ENCODE assay signal across 8 mouse cellular contexts in the genomic region with DNA sequence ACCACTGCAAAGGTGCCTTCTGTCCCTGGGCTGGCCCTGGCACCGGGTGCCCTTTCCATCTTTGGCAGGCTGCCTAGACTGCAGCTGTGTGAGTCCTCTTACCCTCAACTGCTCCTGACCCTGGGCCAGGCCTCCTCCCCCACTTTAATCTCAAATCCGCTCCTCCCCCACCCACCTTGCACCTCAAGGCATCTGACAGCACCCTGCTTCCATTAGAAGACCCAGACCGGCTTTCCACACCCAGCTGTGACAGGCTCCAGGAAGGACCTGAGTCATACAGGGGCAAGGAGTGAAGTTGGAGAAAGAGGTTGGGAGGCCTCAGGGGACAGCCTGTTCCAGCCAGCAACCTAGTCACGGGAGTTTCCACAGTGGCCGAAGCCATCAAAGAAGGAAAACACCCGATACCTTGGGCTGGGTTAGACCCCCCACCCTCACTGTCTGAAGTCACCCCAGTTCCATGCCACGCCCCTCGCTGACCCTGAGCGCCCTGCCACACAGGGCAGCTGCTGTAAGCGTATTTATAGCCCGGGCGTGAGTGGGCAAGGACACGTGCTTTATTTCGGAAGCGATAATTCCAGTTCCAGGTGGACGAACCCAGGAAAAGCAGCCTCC. TPM values are rescaled to one million over a fixed set of nuclear protein-coding genes. Genes with fewer than 3 reads are reported as not detected.
DNase-seq lines count a peak whose midpoint lies in the region; ATAC-seq and TF ChIP-seq lines count a peak whose summit lies in the region.

No protein-coding gene starts in this region.

- no peaks in the 10 kb centered on the region for H3K9me3 ChIP-seq in G1E (replicated peaks)
- no peaks in the 10 kb centered on the region for H3K9me3 ChIP-seq in lung, embryonic 15.5 days

- intact Hi-C loops in heart, postnatal 25 days (cut with DNase I) = loop anchor here (1.0 to 5.0 kb wide), 2 partner anchors 39 to 107 kb away; a partner anchor contains a TSS

- peak overlapping the region; percentile 53; the same call in 1 of the 2 replicates for H3K4me3 ChIP-seq in G1E (ENCODE audit: low read depth, low read length)
- H3K4me3 ChIP-seq in lung, embryonic 15.5 days = no peak overlapping the region

- 26% methylated on average over 16 of the region's 16 CpGs for WGBS in lung, embryonic 15.5 days

- no peak overlapping the region for H3K9ac ChIP-seq in lung, embryonic 15.5 days

- TF ChIP-seq CTCF in G1E (IDR thresholded peaks at IDR 0.05; ENCODE audit: low read depth, low read length) = no peak

- H3K36me3 ChIP-seq in G1E (replicated peaks) = peaks cover 55% of the 10 kb centered on the region
- no peaks in the 10 kb centered on the region for H3K36me3 ChIP-seq in lung, embryonic 15.5 days

- H3K4me1 ChIP-seq in G1E (ENCODE audit: insufficient read depth, low read depth, low read length) = peaks cover 64% of the 10 kb centered on the region
- H3K4me1 ChIP-seq in lung, embryonic 15.5 days = peaks cover 39% of the 10 kb centered on the region

- H3K27ac ChIP-seq in lung, embryonic 15.5 days = peak overlapping the region; percentile 48

- 0 out of 2 replicates have a peak overlapping the region, but pooled peaks have one; percentile 7 for H3K4me2 ChIP-seq in lung, embryonic 15.5 days

- peak; percentile 43 for DNase-seq in G1E (ENCODE audit: low spot score)
- peak; percentile 90 for DNase-seq in adrenal gland, postnatal 14 days
- peak; percentile 48 for DNase-seq in heart, postnatal 25 days (ENCODE audit: low spot score)
- no peak for DNase-seq in right cerebral cortex, postnatal 25 days
- no peak for DNase-seq in thymus, adult 18-20 months
- DNase-seq in right cerebral cortex, postnatal 14 days = no peak
- DNase-seq in embryo, embryonic 10.5 days (ENCODE audit: low spot score) = no peak

- ATAC-seq in G1E (ENCODE audit: extremely low read depth, insufficient number of reproducible peaks, low FRiP score, poor library complexity, severe bottlenecking) = no peak
- ATAC-seq in lung, embryonic 15.5 days (ENCODE audit: borderline replicate concordance, extremely low read depth, low FRiP score, low TSS enrichment) = 0 out of 2 replicates have a peak, but pooled peaks have one; percentile 11

- H3K27me3 ChIP-seq in G1E (ENCODE audit: insufficient read depth, low read length) = peaks cover 22% of the 10 kb centered on the region
- H3K27me3 ChIP-seq in lung, embryonic 15.5 days = peaks cover 4% of the 10 kb centered on the region; the same call in 1 of the 2 replicates

RNA-seq across cellular contexts. Expression of a gene that starts 13.0 kb away (rescaled TPM):
- 3.8 and 4.6 TPM in 2 replicates for total RNA-seq in G1E (2014; fragmentation: Nextera tagmentation)
- 5.6 and 6.1 TPM in 2 replicates for total RNA-seq in G1E (2017)
- 4.7 and 8.2 TPM in 2 replicates for polyA plus RNA-seq in G1E (2012)
- 13.4 and 18.8 TPM in 2 replicates for total RNA-seq in adrenal gland, postnatal 14 days (2021)
- total RNA-seq in heart, postnatal 25 days (2021) = under 1 TPM; 0.31 to 0.36 TPM
- polyA plus RNA-seq in lung, embryonic 15.5 days (2015; fragmentation: Nextera tagmentation; extraction: Ambion mirVana) = 0.26 and 0.43 TPM in 2 replicates

RNA-seq across cellular contexts. Expression of a gene that starts 27.7 kb away (rescaled TPM):
- not detected in 2 replicates for total RNA-seq in G1E (2014; fragmentation: Nextera tagmentation)
- 0.05 TPM in 1 of 2 replicates, not detected in the other for total RNA-seq in G1E (2017)
- not detected in 2 replicates for polyA plus RNA-seq in G1E (2012)
- total RNA-seq in adrenal gland, postnatal 14 days (2021) = 0.96 and 1.7 TPM in 2 replicates
- 10 to 100 TPM; 18.0 to 19.4 TPM for total RNA-seq in heart, postnatal 25 days (2021)
- 2.7 and 2.8 TPM in 2 replicates for polyA plus RNA-seq in lung, embryonic 15.5 days (2015; fragmentation: Nextera tagmentation; extraction: Ambion mirVana)

RNA-seq across cellular contexts. Expression of a gene that starts 40.2 kb away (rescaled TPM):
- 15.1 and 16.3 TPM in 2 replicates for total RNA-seq in G1E (2014; fragmentation: Nextera tagmentation)
- 45.9 and 48.0 TPM in 2 replicates for total RNA-seq in G1E (2017)
- 10.2 and 14.9 TPM in 2 replicates for polyA plus RNA-seq in G1E (2012)
- total RNA-seq in adrenal gland, postnatal 14 days (2021) = 15.9 and 21.2 TPM in 2 replicates
- 1 to 10 TPM; 7.6 to 9.2 TPM for total RNA-seq in heart, postnatal 25 days (2021)
- polyA plus RNA-seq in lung, embryonic 15.5 days (2015; fragmentation: Nextera tagmentation; extraction: Ambion mirVana) = 10.6 and 12.6 TPM in 2 replicates

RNA-seq across cellular contexts. Expression of a gene that starts 41.0 kb away (rescaled TPM):
- total RNA-seq in G1E (2014; fragmentation: Nextera tagmentation) (not detected in 2 replicates), G1E (2017) (not detected in 2 replicates)
- polyA plus RNA-seq in G1E (2012) = not detected in 2 replicates
- total RNA-seq in adrenal gland, postnatal 14 days (2021) = not detected in 2 replicates
- 100 to 1,000 TPM; 215 to 229 TPM for total RNA-seq in heart, postnatal 25 days (2021)
- 3.3 and 4.3 TPM in 2 replicates for polyA plus RNA-seq in lung, embryonic 15.5 days (2015; fragmentation: Nextera tagmentation; extraction: Ambion mirVana)

Comparison
In these comparisons a context has a peak if more than half of its experiments do, and no peak if none do; other contexts are left out.
1. DNase-seq: peak in G1E (single experiment), adrenal gland, postnatal 14 days (single experiment) and heart, postnatal 25 days (single experiment); none in right cerebral cortex, postnatal 25 days (single experiment), thymus, adult 18-20 months (0 of 2), right cerebral cortex, postnatal 14 days (single experiment) and embryo, embryonic 10.5 days (single experiment).